Mouse (Mus musculus): ENCODE measurements around the gene Ptgr1. TPM values are rescaled to one million over a fixed set of nuclear protein-coding genes. Genes with fewer than 3 reads are reported as not detected.

Gene Ptgr1
- total and polyA plus RNA-seq, 3 experiments = 11.7 to 20.6 TPM; not detected in 1

GRCm38 (mm10) chr4:58923933-58924332 lies 63.0 kb downstream of the Ptgr1 start:
- no peaks in the 10 kb centered on the region for H3K79me2 ChIP-seq (ENCODE audit: control insufficient read depth, insufficient read depth, low read length, poor library complexity)
- H3K36me3 ChIP-seq (ENCODE audit: control insufficient read depth in 1 of 2, insufficient read depth in 2 of 2, low read length in 2 of 2) = peaks cover 0 to 2% of the 10 kb centered on the region in 2 experiments; a peak in 2 of 4 replicates
- no peak overlapping the region for H3K4me3 ChIP-seq (ENCODE audit: control insufficient read depth in 1 of 2, insufficient read depth in 1 of 2, low read depth in 2 of 2, low read length in 2 of 2)
- no peak for TF ChIP-seq MEF2A (IDR thresholded peaks at IDR 0.05; ENCODE audit: extremely low read depth, insufficient replicate concordance, low read depth, low read length, poor library complexity, severe bottlenecking)
- TF ChIP-seq EP300 (IDR thresholded peaks at IDR 0.05; ENCODE audit: low read depth in 1 of 2, low read length in 2 of 2) = peak in 1 of 2 experiments; percentile 23; a peak in 1 of 4 replicates
- TF ChIP-seq POLR2A (IDR thresholded peaks at IDR 0.05; ENCODE audit: control insufficient read depth in 1 of 2, insufficient read depth in 1 of 2, low read depth in 1 of 2, low read length in 2 of 2, poor library complexity in 1 of 2) = no peak
- no peak for TF ChIP-seq TBP (IDR thresholded peaks at IDR 0.05; ENCODE audit: low read depth, low read length)
- no peaks in the 10 kb centered on the region for H3K27me3 ChIP-seq (ENCODE audit: control insufficient read depth in 1 of 2, insufficient read depth in 2 of 2, low read length in 2 of 2)
- peaks cover 6 to 7% of the 10 kb centered on the region in 2 experiments for H3K4me1 ChIP-seq (ENCODE audit: control insufficient read depth in 1 of 2, insufficient read depth in 2 of 2, low read length in 2 of 2)
- H3K27ac ChIP-seq (ENCODE audit: control insufficient read depth, low read depth, low read length) = no peak overlapping the region
- no peak overlapping the region for H3K9ac ChIP-seq (ENCODE audit: control insufficient read depth, low read depth, low read length, poor library complexity, severe bottlenecking)
- peak; percentile 31 for DNase-seq (ENCODE audit: low read depth, low spot score)
- no peaks in the 10 kb centered on the region for H3K9me3 ChIP-seq (replicated peaks; ENCODE audit: insufficient read depth, low read length)

Other genes with a start within 250 kb of the Ptgr1 start
- 0.10 TPM in 1 of 2 replicates, not detected in the other for gene Olfr267, start 199.4 kb downstream of the Ptgr1 start, total RNA-seq (2012; rRNA removed)
- under 1 TPM in 1 of 2 experiments, not detected in 1; 0.08 TPM for gene Olfr267, start 199.4 kb downstream of the Ptgr1 start, polyA plus RNA-seq (2012; ENCODE audit: insufficient read depth in 1 of 2, insufficient read length in 2 of 2, low read depth in 1 of 2, low replicate concordance in 2 of 2, missing spikeins in 1 of 2)
- gene Ecpas, start 74.4 kb downstream of the Ptgr1 start, total RNA-seq (2012; rRNA removed) = 37.8 and 52.1 TPM in 2 replicates
- 100 to 1,000 TPM in 1 of 2 experiments, 10 to 100 TPM in 1; 57.6 to 161 TPM for gene Ecpas, start 74.4 kb downstream of the Ptgr1 start, polyA plus RNA-seq (2012; ENCODE audit: insufficient read depth in 1 of 2, insufficient read length in 2 of 2, low read depth in 1 of 2, low replicate concordance in 2 of 2, missing spikeins in 1 of 2)
- gene Zkscan16, start 43.5 kb downstream of the Ptgr1 start, total RNA-seq (2012; rRNA removed) = not detected in 2 replicates
- gene Zkscan16, start 43.5 kb downstream of the Ptgr1 start, polyA plus RNA-seq (2012; ENCODE audit: insufficient read depth in 1 of 2, insufficient read length in 2 of 2, low read depth in 1 of 2, low replicate concordance in 2 of 2, missing spikeins in 1 of 2) = not detected
- 6.2 and 6.6 TPM in 2 replicates for gene Dnajc25, start 7.9 kb upstream of the Ptgr1 start, total RNA-seq (2012; rRNA removed)
- 10 to 100 TPM in 1 of 2 experiments, not detected in 1; 11.8 TPM for gene Dnajc25, start 7.9 kb upstream of the Ptgr1 start, polyA plus RNA-seq (2012; ENCODE audit: insufficient read depth in 1 of 2, insufficient read length in 2 of 2, low read depth in 1 of 2, low replicate concordance in 2 of 2, missing spikeins in 1 of 2)
- not detected in 2 replicates for gene Gm20503, start 16.1 kb upstream of the Ptgr1 start, total RNA-seq (2012; rRNA removed)
- 1 to 10 TPM in 1 of 2 experiments, not detected in 1; 3.3 TPM for gene Gm20503, start 16.1 kb upstream of the Ptgr1 start, polyA plus RNA-seq (2012; ENCODE audit: insufficient read depth in 1 of 2, insufficient read length in 2 of 2, low read depth in 1 of 2, low replicate concordance in 2 of 2, missing spikeins in 1 of 2)
- 54.0 and 59.1 TPM in 2 replicates for gene Gng10, start 48.0 kb upstream of the Ptgr1 start, total RNA-seq (2012; rRNA removed)
- 10 to 100 TPM in 1 of 2 experiments, not detected in 1; 51.2 TPM for gene Gng10, start 48.0 kb upstream of the Ptgr1 start, polyA plus RNA-seq (2012; ENCODE audit: insufficient read depth in 1 of 2, insufficient read length in 2 of 2, low read depth in 1 of 2, low replicate concordance in 2 of 2, missing spikeins in 1 of 2)
- not detected in 2 replicates for gene AI481877, start 151.9 kb upstream of the Ptgr1 start, total RNA-seq (2012; rRNA removed)
- gene AI481877, start 151.9 kb upstream of the Ptgr1 start, polyA plus RNA-seq (2012; ENCODE audit: insufficient read depth in 1 of 2, insufficient read length in 2 of 2, low read depth in 1 of 2, low replicate concordance in 2 of 2, missing spikeins in 1 of 2) = under 1 TPM in 1 of 2 experiments, not detected in 1; 0.01 TPM
- gene Ugcg, start 202.1 kb upstream of the Ptgr1 start, total RNA-seq (2012; rRNA removed) = 39.1 and 45.4 TPM in 2 replicates
- gene Ugcg, start 202.1 kb upstream of the Ptgr1 start, polyA plus RNA-seq (2012; ENCODE audit: insufficient read depth in 1 of 2, insufficient read length in 2 of 2, low read depth in 1 of 2, low replicate concordance in 2 of 2, missing spikeins in 1 of 2) = 10 to 100 TPM in 1 of 2 experiments, not detected in 1; 30.8 TPM